Mouse (Mus musculus) adrenal gland, adult 8-10 months (tissue): ENCODE measurements at regions not wholly inside any gene's neighbourhood (a gene's known extent, or its start where the extent isn't known, plus 50 kb on each side); places are given as distances from the start of the nearest gene placed in this dataset.

ENCODE experiments used
- DNase-seq: peaks from one replicate; pipeline ENCODE4 v3.0.0; 2022

GRCm38 (mm10) chr11:117538732-117539131 lies 54.6 kb downstream of the Gm11733 start:
- DNase-seq: no peak

- DNase-seq: no peak
Measured at GRCm38 (mm10) chr11:117540609-117541008, 56.4 kb downstream of the Gm11733 start.

DNA sequence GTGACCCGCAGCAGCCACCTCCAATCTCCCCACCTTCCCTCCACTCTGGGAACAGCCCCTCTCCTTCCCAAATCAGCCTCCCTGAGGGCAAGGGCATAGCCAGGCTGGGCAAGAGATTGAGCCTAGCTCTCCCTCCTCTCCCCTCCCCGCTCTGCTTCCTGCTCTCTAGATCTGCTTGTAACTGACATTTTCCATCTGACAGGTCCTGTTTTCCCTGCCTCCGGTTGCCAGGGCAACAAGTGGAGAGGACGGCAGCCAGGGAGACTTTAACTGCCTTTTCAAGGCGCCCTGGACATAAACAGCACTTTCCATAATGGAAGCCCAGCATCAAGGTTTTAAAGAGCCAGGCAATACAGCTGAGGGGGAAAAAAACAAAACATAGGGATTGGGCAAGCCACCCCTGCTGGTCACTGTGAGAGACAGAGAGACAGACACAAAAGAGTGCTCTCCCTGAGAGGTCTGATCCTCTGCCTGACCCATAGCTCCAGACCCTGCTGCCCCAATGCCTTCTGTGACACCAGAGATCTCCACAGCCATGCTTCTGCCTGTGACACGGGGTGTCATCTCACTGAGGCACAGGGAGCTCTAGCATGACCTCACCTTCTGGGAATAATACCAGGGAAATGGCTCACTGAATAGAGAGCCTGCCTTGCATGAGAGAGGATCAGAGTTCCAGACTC lies 57.2 kb downstream of the Gm11733 start:
- DNase-seq: peak; percentile 38

DNA sequence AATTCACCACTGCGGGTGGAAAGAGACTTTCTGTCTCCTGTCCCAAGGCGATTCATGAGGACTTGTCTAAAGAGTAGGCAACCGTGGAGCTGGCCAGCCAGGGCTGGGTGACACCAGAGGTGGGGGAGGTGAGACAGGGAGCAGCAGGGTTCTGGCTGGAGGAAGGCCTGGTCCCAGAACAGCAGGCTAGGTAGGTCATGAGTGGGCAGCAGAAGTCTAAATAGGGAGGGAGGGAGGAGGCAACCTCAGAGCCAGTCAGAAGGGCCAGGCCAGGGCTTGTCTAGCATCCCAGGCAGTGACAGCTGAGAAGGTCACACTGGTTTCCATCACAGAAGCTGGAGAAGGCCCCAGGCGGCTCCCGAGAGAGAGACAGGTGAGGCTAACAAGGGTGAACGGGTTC lies 59.0 kb downstream of the Gm11733 start:
- DNase-seq: no peak

DNA sequence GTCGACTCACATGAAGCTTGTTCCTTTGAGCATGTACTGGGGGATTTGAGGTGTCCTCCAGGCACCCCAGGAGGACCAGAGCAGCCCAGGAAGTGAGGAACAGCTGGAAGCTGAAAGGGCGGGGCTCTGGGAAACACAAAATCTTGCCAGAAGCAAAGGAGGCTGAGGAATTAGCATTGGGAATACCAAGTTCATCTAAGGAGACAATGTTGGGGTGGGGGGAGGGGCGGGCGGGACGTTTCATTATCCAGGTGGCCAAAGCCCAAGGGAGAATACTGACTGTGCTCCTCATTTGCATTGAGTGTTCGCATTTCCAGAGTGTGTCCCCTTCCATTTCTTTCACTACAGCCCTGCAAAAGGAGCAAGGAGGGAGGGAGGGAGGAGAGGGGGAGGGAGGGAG lies 60.3 kb downstream of the Gm11733 start:
- DNase-seq: no peak

GRCm38 (mm10) chr11:117544926-117545325 lies 60.8 kb downstream of the Gm11733 start:
- DNase-seq: no peak

DNA sequence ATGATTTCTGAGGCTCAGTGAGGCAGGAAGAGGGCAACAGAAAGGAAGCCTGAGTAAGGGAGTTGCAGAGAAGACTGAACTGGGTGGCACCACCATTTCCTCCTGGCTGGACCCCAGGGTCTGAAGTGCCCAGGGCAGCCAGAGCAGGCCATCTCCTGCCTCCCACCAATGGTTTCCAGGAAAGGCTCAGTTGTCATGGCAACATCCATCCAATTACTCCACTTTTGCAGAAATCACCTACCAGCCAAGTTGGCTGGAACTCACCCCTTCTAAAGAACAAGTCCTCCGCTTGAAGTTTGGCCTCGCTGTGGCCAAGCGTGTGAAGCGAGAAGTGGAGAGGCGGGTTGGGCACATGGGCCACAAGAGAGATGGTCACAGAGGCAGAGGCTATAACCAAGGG lies 67.8 kb downstream of the Gm11733 start:
- DNase-seq: no peak

DNA sequence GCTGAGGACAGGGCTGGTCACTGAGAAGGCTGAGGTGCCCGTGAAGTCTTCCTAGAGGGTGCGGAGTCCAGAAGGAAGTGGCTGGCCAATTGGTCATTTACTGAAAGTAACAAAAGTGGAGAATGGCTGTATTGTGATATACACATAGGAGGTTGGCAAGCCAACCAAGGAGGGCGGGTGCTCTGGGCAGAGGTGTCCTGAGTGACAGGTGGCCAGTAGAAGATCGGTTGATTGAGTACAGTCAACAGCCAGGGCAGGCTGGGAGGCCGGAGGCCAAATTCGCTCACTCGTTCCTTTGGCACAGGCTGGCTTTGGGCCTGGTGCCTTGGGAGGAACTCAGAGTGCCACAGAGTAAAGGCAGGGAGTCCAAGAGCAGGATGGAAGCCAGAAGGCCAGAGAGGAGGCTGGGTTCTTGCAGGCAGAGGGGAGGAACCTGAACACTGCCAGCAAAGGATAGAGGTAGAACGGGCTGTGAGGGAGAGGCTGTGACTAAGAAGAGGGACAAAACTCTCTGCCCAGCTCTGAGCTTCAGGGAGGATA lies 68.3 kb downstream of the Gm11733 start:
- no peak for DNase-seq

DNA sequence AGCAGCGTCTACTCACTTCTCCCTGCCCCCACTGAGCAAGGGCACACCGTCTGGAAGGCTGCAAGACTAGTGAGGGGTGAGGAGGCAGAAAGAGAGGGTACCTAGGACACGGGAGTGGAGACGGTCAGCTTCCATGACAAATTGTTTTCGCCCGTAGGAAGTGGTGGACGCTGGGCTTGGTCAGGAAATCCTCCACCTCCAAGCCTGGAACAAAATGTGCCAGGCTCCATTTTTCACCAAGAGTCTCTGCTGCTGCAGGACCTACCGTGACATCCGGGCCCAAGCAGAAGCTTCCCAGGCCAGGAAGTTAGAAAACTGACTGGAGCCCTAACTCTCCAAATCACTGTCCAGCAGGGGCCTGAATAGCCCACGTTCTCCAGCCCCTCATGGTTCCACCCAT lies 69.9 kb downstream of the Gm11733 start:
- no peak for DNase-seq

- DNase-seq: peak; percentile 21
Measured at GRCm38 (mm10) chr11:117557474-117558381, 73.6 kb downstream of the Gm11733 start.

DNA sequence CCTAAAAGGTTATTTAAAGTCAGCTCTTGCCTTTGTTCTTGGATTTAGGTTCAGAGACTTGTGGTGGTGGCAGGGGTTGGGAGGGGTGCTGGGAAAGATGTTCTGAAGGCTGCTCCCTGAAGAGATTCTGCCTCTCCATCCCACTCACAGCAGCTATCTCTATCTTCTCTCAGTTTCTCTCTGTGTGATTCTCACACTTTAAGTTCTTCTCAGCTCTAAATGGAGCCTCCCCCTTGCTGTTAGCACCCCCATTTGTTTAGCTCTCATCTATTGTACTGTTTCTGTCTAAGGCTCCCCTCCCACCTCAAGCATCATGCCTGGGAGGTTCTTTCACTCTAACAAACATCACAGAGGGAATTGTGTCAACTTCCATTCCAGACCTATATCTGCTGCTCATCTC lies 75.7 kb downstream of the Gm11733 start:
- no peak for DNase-seq

GRCm38 (mm10) chr11:117567961-117568605 lies 83.9 kb downstream of the Gm11733 start:
- DNase-seq: no peak

DNA sequence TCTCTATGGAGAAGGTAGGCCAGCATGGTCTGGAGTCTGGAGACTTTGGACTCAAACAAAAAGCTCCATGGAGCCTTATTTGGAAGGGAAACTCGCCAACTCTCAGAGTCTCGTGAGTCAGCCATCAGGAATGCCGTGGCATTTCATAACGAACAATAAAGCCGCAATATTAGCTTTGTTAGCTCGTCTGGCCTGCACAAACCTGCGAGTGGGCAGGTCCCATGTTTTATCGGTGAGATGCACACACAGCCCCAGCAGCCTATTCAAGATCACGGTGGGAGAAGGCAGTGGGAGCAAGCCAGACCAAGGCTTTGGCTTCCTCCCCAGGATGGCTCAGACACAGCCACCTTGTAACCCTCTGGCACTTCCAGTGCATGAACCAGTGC lies 84.4 kb downstream of the Gm11733 start:
- DNase-seq: peak; percentile 32

- no peak for DNase-seq
Measured at GRCm38 (mm10) chr11:117569566-117570101, 84.5 kb upstream of the Tnrc6c start.

DNA sequence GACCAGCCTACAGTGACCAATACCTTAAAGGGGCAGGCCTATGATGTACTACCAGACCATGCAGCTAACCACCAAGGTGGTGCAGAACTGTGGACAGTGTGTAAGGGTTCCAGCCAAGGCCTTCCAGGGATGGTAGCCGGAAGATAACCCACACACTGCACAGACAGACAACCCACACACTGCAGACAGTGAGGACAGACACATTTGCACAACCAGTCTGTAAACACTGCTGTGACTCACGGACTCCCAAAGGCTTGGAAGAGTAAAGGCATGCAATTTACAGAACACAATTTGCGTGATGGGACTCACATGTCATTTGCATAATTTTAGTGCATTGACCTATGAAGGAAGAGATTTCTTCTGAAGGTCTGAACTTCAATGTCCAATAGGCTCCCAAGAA lies 82.2 kb upstream of the Tnrc6c start:
- no peak for DNase-seq

GRCm38 (mm10) chr11:117574721-117575120 lies 79.4 kb upstream of the Tnrc6c start:
- DNase-seq: no peak

- DNase-seq: no peak
Measured at GRCm38 (mm10) chr11:117579121-117579520, 75.0 kb upstream of the Tnrc6c start.

GRCm38 (mm10) chr11:117579720-117580119 lies 74.4 kb upstream of the Tnrc6c start:
- no peak for DNase-seq

DNA sequence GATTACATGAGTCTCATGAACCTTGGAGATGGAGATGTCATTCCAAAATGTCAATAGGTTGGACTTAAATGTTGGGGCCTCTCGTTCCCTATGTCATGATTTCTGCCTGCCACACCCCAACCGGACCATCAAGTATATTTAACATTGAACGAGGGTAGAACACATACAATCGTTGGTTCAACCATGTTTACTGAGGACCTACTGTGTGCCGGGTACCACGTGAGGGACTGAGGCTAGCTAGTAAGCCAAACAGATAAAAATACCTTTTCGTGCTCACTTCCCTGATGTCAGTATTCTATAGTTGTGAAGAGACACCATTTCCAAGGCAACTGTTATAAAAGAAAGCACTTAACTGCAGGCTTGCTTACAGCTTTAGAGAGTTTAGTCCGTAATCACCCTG lies 70.6 kb upstream of the Tnrc6c start:
- DNase-seq: no peak

- DNase-seq: no peak
Measured at GRCm38 (mm10) chr11:117585556-117585955, 68.5 kb upstream of the Tnrc6c start.

DNA sequence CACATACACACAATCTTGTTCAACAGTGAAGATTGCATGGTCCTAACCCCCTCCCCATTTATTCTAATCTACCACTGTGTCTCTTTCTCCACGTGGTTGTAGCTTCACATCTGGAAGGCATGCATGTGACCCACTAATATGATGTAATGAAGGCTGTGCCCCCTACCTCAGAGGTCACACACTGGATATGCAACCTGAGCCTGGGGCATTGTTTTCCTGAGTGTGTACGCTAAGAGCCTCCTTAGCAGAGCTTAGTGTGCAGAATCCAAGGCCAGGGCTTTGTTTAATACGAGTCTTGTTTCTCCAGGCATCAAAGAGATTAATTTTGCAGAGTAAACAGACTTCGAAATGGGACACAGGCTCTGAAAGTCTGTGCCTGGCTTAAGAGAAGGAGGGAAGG lies 68.0 kb upstream of the Tnrc6c start:
- no peak for DNase-seq

DNA sequence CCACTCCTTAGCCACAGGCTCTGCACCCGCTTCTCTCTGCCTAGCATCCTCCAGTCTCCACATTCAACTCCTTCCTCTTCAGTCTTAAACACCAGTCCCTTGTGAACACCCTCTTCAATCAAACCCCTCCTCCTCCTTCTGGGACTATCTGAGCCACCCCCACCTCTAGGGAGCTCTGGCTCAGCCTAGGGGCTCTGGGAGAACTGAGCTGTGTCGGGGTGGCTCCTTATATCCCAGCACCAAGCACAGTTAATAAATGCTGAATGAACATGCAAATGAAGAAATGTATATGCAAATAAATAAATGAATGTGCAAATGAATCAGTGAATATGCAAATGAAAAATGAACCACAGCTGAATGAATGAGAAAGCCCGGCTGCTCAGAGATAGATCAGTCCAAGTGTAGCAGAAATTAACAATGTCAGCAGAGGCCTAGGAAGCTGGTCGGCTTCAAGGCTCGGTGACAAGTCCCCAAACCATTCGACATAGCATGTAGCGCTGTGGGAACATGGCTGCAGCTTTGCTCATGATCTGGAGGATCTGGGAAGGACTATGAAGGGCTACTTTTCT lies 67.1 kb upstream of the Tnrc6c start:
- no peak for DNase-seq

DNA sequence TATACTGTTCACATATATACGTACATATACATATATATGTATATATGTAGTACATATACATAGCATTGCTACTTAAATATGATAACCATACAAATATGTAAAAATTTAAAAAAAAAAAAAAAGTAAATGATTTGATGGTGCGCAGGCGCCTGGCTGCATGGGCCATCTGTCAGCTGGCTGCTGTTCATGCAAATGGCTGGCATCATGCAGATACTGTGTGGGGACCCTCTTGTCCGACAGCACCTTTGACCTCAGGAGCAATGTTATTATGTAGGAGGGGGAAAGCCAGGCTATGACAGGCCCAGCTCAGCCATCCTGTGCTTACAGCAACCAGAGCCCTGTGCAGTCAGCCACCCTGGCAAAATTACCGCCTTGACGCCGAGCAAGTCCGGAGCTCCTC lies 65.1 kb upstream of the Tnrc6c start:
- DNase-seq: no peak
